Mouse (Mus musculus): ENCODE results near the gene Fam181a. TPM values are rescaled to one million over a fixed set of nuclear protein-coding genes. Genes with fewer than 3 reads are reported as not detected.

Gene Fam181a
- not detected in 2 replicates for polyA plus RNA-seq (2012; ENCODE audit: insufficient read depth, insufficient read length, low replicate concordance, missing spikeins)

GRCm38 (mm10) chr12:103310744-103311267, at the start of gene Fam181a:
Fam181a (plus strand) TSS chr12:103310975.
- Histone ChIP-seq H3K4me3 (ENCODE audit: insufficient read depth, low read depth, low read length) (no peak within 1 kb of the TSS), H3K27ac (ENCODE audit: insufficient read depth, low read depth, low read length) (no peak within 1 kb of the TSS), H3K4me1 (ENCODE audit: control insufficient read depth, insufficient read depth, low read length) (peaks cover 5% of the 10 kb centered on the region; the same call in 1 of the 2 replicates)
- 90% methylated on average over 2 of the region's 2 CpGs for WGBS
- TF ChIP-seq POLR2A (IDR thresholded peaks at IDR 0.05; ENCODE audit: insufficient read depth, low read depth, low read length): no peak
- no peak for TF ChIP-seq CTCF (IDR thresholded peaks at IDR 0.05; ENCODE audit: insufficient read depth, low read depth, low read length)

- Histone ChIP-seq H3K4me1 (ENCODE audit: control insufficient read depth, insufficient read depth, low read length) (no peaks in the 10 kb centered on the region), H3K27ac (ENCODE audit: insufficient read depth, low read depth, low read length) (no peak overlapping the region), H3K4me3 (ENCODE audit: insufficient read depth, low read depth, low read length) (no peak overlapping the region)
- TF ChIP-seq CTCF (IDR thresholded peaks at IDR 0.05; ENCODE audit: insufficient read depth, low read depth, low read length): peak; percentile 39; the same call in 1 of the 2 replicates
- no peak for TF ChIP-seq POLR2A (IDR thresholded peaks at IDR 0.05; ENCODE audit: insufficient read depth, low read depth, low read length)
- WGBS: 62% methylated on average over 13 of the region's 13 CpGs
These were observed 48.5 kb upstream of the Fam181a start for GRCm38 (mm10) chr12:103262017-103262865.

GRCm38 (mm10) chr12:103266605-103267004, 44.2 kb upstream of the Fam181a start:
- Histone ChIP-seq H3K27ac (ENCODE audit: insufficient read depth, low read depth, low read length) (no peak overlapping the region), H3K4me1 (ENCODE audit: control insufficient read depth, insufficient read depth, low read length) (no peaks in the 10 kb centered on the region), H3K4me3 (ENCODE audit: insufficient read depth, low read depth, low read length) (no peak overlapping the region)
- TF ChIP-seq CTCF (IDR thresholded peaks at IDR 0.05; ENCODE audit: insufficient read depth, low read depth, low read length): no peak
- TF ChIP-seq POLR2A (IDR thresholded peaks at IDR 0.05; ENCODE audit: insufficient read depth, low read depth, low read length): no peak
- 56% methylated on average over 3 of the region's 3 CpGs for WGBS

- TF ChIP-seq POLR2A (IDR thresholded peaks at IDR 0.05; ENCODE audit: insufficient read depth, low read depth, low read length) (no peak), CTCF (IDR thresholded peaks at IDR 0.05; ENCODE audit: insufficient read depth, low read depth, low read length) (no peak)
- H3K4me1 ChIP-seq (ENCODE audit: control insufficient read depth, insufficient read depth, low read length): 0 out of 2 replicates have a peak, but pooled peaks cover 2% of the 10 kb centered on the region
- WGBS: 95% methylated on average over 3 of the region's 3 CpGs
- H3K4me3 ChIP-seq (ENCODE audit: insufficient read depth, low read depth, low read length): no peak overlapping the region
- H3K27ac ChIP-seq (ENCODE audit: insufficient read depth, low read depth, low read length): no peak overlapping the region
These were observed 38.6 kb upstream of the Fam181a start for GRCm38 (mm10) chr12:103272176-103272575.

GRCm38 (mm10) chr12:103273051-103273450, 37.7 kb upstream of the Fam181a start:
- H3K4me1 ChIP-seq (ENCODE audit: control insufficient read depth, insufficient read depth, low read length): 0 out of 2 replicates have a peak, but pooled peaks cover 2% of the 10 kb centered on the region
- WGBS: 49% methylated on average over 6 of the region's 6 CpGs
- TF ChIP-seq CTCF (IDR thresholded peaks at IDR 0.05; ENCODE audit: insufficient read depth, low read depth, low read length) (no peak), POLR2A (IDR thresholded peaks at IDR 0.05; ENCODE audit: insufficient read depth, low read depth, low read length) (no peak)
- H3K4me3 ChIP-seq (ENCODE audit: insufficient read depth, low read depth, low read length): no peak overlapping the region
- H3K27ac ChIP-seq (ENCODE audit: insufficient read depth, low read depth, low read length): no peak overlapping the region

- TF ChIP-seq POLR2A (IDR thresholded peaks at IDR 0.05; ENCODE audit: insufficient read depth, low read depth, low read length) (no peak), CTCF (IDR thresholded peaks at IDR 0.05; ENCODE audit: insufficient read depth, low read depth, low read length) (no peak)
- 93% methylated on average over 2 of the region's 2 CpGs for WGBS
These were observed 37.0 kb upstream of the Fam181a start for GRCm38 (mm10) chr12:103273732-103274131.

GRCm38 (mm10) chr12:103276422-103276821, 34.4 kb upstream of the Fam181a start:
- no peak overlapping the region for H3K27ac ChIP-seq (ENCODE audit: insufficient read depth, low read depth, low read length)

More at GRCm38 (mm10) chr12:103273732-103274131, 37.0 kb upstream of the Fam181a start:
- H3K4me1 ChIP-seq (ENCODE audit: control insufficient read depth, insufficient read depth, low read length): 0 out of 2 replicates have a peak, but pooled peaks cover 2% of the 10 kb centered on the region
- no peak overlapping the region for H3K27ac ChIP-seq (ENCODE audit: insufficient read depth, low read depth, low read length)
- no peak overlapping the region for H3K4me3 ChIP-seq (ENCODE audit: insufficient read depth, low read depth, low read length)

GRCm38 (mm10) chr12:103281491-103281890, 29.3 kb upstream of the Fam181a start:
- WGBS: 58% methylated on average over 2 of the region's 2 CpGs
- TF ChIP-seq POLR2A (IDR thresholded peaks at IDR 0.05; ENCODE audit: insufficient read depth, low read depth, low read length) (no peak), CTCF (IDR thresholded peaks at IDR 0.05; ENCODE audit: insufficient read depth, low read depth, low read length) (no peak)
- Histone ChIP-seq H3K4me3 (ENCODE audit: insufficient read depth, low read depth, low read length) (no peak overlapping the region), H3K4me1 (ENCODE audit: control insufficient read depth, insufficient read depth, low read length) (0 out of 2 replicates have a peak, but pooled peaks cover 2% of the 10 kb centered on the region), H3K27ac (ENCODE audit: insufficient read depth, low read depth, low read length) (no peak overlapping the region)

More at GRCm38 (mm10) chr12:103276422-103276821, 34.4 kb upstream of the Fam181a start:
- TF ChIP-seq CTCF (IDR thresholded peaks at IDR 0.05; ENCODE audit: insufficient read depth, low read depth, low read length) (no peak), POLR2A (IDR thresholded peaks at IDR 0.05; ENCODE audit: insufficient read depth, low read depth, low read length) (no peak)
- 37% methylated on average over 4 of the region's 4 CpGs for WGBS
- Histone ChIP-seq H3K4me3 (ENCODE audit: insufficient read depth, low read depth, low read length) (no peak overlapping the region), H3K4me1 (ENCODE audit: control insufficient read depth, insufficient read depth, low read length) (0 out of 2 replicates have a peak, but pooled peaks cover 2% of the 10 kb centered on the region)

- Histone ChIP-seq H3K4me1 (ENCODE audit: control insufficient read depth, insufficient read depth, low read length) (0 out of 2 replicates have a peak, but pooled peaks cover 2% of the 10 kb centered on the region), H3K4me3 (ENCODE audit: insufficient read depth, low read depth, low read length) (no peak overlapping the region), H3K27ac (ENCODE audit: insufficient read depth, low read depth, low read length) (no peak overlapping the region)
- TF ChIP-seq POLR2A (IDR thresholded peaks at IDR 0.05; ENCODE audit: insufficient read depth, low read depth, low read length): no peak
- no peak for TF ChIP-seq CTCF (IDR thresholded peaks at IDR 0.05; ENCODE audit: insufficient read depth, low read depth, low read length)
- WGBS: 77% methylated on average over 4 of the region's 4 CpGs
These were observed 28.9 kb upstream of the Fam181a start for GRCm38 (mm10) chr12:103281912-103282311.
